Mouse (Mus musculus) lung, postnatal 0 days (tissue): ENCODE results near the gene Wdr73. TPM values are rescaled to one million over a fixed set of nuclear protein-coding genes. Genes with fewer than 3 reads are reported as not detected.

Experiments used
- ATAC-seq: fragments of 200-750 bp; cut with Nextera tagmentation; 2 replicates; pipeline ENCODE4 v1.8.0; 2017; ENCODE audit warnings: moderate library complexity
- DNase-seq: peaks from one replicate; pipeline ENCODE4 v3.0.0-alpha.2; 2016; ENCODE audit warnings: low spot score
- H3K27ac ChIP-seq: fragments of 300-500 bp; sonication (generic); 2 replicates; pipeline ENCODE4 v1.5.1; 2014; ENCODE audit warnings: antibody characterized with exemption, mild to moderate bottlenecking, low read length, mixed read lengths
- H3K27me3 ChIP-seq: fragments of 300-500 bp; sonication (generic); replicated peaks from 2 replicates; pipeline ENCODE4 v1.6.1; 2014; ENCODE audit warnings: low read length, mixed read lengths; ENCODE audit not compliant: insufficient read depth
- H3K36me3 ChIP-seq: fragments of 300-500 bp; sonication (generic); 2 replicates; pipeline ENCODE4 v1.6.1; 2014; ENCODE audit warnings: low read length, mixed read lengths; ENCODE audit not compliant: insufficient read depth
- H3K4me1 ChIP-seq: fragments of 300-500 bp; sonication (generic); 2 replicates; pipeline ENCODE4 v1.6.1; 2014; ENCODE audit warnings: antibody characterized with exemption, low read depth, low read length, mixed read lengths; ENCODE audit not compliant: insufficient read depth
- H3K4me2 ChIP-seq: fragments of 300-500 bp; sonication (generic); replicated peaks from 2 replicates; pipeline ENCODE4 v1.6.1; 2014; ENCODE audit warnings: low read depth, mild to moderate bottlenecking, low read length, moderate library complexity, mixed read lengths
- H3K4me3 ChIP-seq: fragments of 300-500 bp; sonication (generic); 2 replicates; pipeline ENCODE4 v1.5.1; 2014; ENCODE audit warnings: low read depth, low read length
- H3K9ac ChIP-seq: fragments of 300-500 bp; sonication (generic); replicated peaks from 2 replicates; pipeline ENCODE4 v1.6.1; 2014; ENCODE audit warnings: low read depth, mild to moderate bottlenecking
- H3K9me3 ChIP-seq: fragments of 300-500 bp; sonication (generic); 2 replicates; pipeline ENCODE4 v1.6.1; 2016; ENCODE audit warnings: low read length, mixed read lengths
- CTCF ChIP-seq: IDR thresholded peaks from 2 replicates; pipeline ENCODE4 v1.5.1; 2016; ENCODE audit warnings: antibody characterized with exemption, mild to moderate bottlenecking
- EP300 ChIP-seq: IDR thresholded peaks from 2 replicates; pipeline ENCODE4 v1.6.1; 2016; ENCODE audit warnings: antibody characterized with exemption, mild to moderate bottlenecking, control low read depth
- WGBS: fragments of 180-500 bp; shearing (Covaris S2); extraction: QIAGEN DNeasy Blood & Tissue Kit; methylation state at CpG from one replicate; pipeline ENCODE4 v1.1.7; 2014; 5-methylcytosine and 5-hydroxymethylcytosine counted together
- polyA plus RNA-seq: library from polyadenylated mRNA; unstranded; fragments of >200 nt; fragmentation: Nextera tagmentation; extraction: Ambion mirVana; gene quantifications from 2 replicates; pipeline ENCODE4 v1.2.1, GENCODE M21; 2015

Gene Wdr73
- polyA plus RNA-seq, 1 experiment from 2014 or later = 17.5 TPM

- DNase-seq (no peak), ATAC-seq (no peak)
- Histone ChIP-seq H3K27me3 (no peaks in the 10 kb centered on the region), H3K9ac (no peak overlapping the region), H3K4me1 (peaks cover 19% of the 10 kb centered on the region), H3K4me3 (no peak overlapping the region), H3K4me2 (no peak overlapping the region), H3K9me3 (no peaks in the 10 kb centered on the region), H3K36me3 (no peaks in the 10 kb centered on the region), H3K27ac (no peak overlapping the region)
- WGBS = 91% methylated on average over 2 of the region's 2 CpGs
- no peak for TF ChIP-seq CTCF
- TF ChIP-seq EP300 = no peak
These were observed 38.6 kb downstream of the Wdr73 start for GRCm38 (mm10) chr7:80862475-80862874.

- ATAC-seq = peak; percentile 98
- H3K4me1 ChIP-seq = peaks cover 11% of the 10 kb centered on the region
- H3K36me3 ChIP-seq = no peaks in the 10 kb centered on the region
- TF ChIP-seq CTCF = no peak
- TF ChIP-seq EP300 = no peak
- H3K4me2 ChIP-seq = peak within 1 kb of the TSS; percentile 60
- peak within 1 kb of the TSS; percentile 83 for H3K27ac ChIP-seq
- H3K9ac ChIP-seq = peak within 1 kb of the TSS; percentile 66
- H3K4me3 ChIP-seq = peak within 1 kb of the TSS; percentile 84
- no peaks in the 10 kb centered on the region for H3K27me3 ChIP-seq
- DNase-seq = peak; percentile 98
- no peaks in the 10 kb centered on the region for H3K9me3 ChIP-seq
- WGBS = under 1% methylated on average over 39 of the region's 40 CpGs
These were observed 40.3 kb downstream of the Wdr73 start, which contains the start of gene Zscan2 for GRCm38 (mm10) chr7:80860729-80861274. TSS of gene Zscan2 (plus strand) at chr7:80860920.

DNA sequence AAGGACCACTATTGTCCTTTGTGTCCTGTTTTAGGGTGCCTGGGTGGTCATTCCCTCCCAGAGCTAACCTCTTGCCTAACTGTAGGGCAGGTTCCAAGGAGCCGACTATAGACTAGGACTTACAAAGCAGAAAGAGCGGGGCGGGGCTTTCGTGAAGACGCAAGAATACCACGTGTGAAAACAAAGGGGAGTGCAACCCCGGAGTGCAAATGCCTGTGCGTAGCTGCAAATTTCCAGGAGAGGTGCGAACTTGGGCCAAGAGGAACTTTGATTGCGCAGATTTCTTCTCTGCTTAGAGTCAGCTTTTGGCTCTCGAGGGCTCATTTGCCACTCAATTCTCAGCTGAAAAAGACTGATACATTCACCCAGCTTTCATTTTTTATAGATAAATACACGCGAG, 40.8 kb downstream of the Wdr73 start:
- peak; percentile 89 for DNase-seq
- no peak overlapping the region for H3K9ac ChIP-seq
- WGBS = 0% methylated on average over 13 of the region's 13 CpGs
- TF ChIP-seq CTCF (no peak), EP300 (no peak)
- peak; percentile 73 for ATAC-seq
- H3K27me3 ChIP-seq = no peaks in the 10 kb centered on the region
- H3K4me2 ChIP-seq = peak overlapping the region; percentile 60
- peaks cover 10% of the 10 kb centered on the region for H3K4me1 ChIP-seq
- H3K9me3 ChIP-seq = no peaks in the 10 kb centered on the region
- H3K4me3 ChIP-seq = peak overlapping the region; percentile 84
- H3K27ac ChIP-seq = 0 out of 2 replicates have a peak overlapping the region, but pooled peaks have one; percentile 33
- H3K36me3 ChIP-seq = no peaks in the 10 kb centered on the region

GRCm38 (mm10) chr7:80857181-80857580, 43.9 kb downstream of the Wdr73 start:
- no peak for ATAC-seq

GRCm38 (mm10) chr7:80855316-80855715, 45.8 kb downstream of the Wdr73 start:
- no peaks in the 10 kb centered on the region for H3K4me1 ChIP-seq
- no peak overlapping the region for H3K4me3 ChIP-seq
- H3K27me3 ChIP-seq = no peaks in the 10 kb centered on the region
- DNase-seq (no peak), ATAC-seq (no peak)
- no peaks in the 10 kb centered on the region for H3K36me3 ChIP-seq
- TF ChIP-seq EP300 = no peak
- TF ChIP-seq CTCF = no peak
- no peak overlapping the region for H3K27ac ChIP-seq
- H3K9me3 ChIP-seq = no peaks in the 10 kb centered on the region
- H3K9ac ChIP-seq = no peak overlapping the region
- no peak overlapping the region for H3K4me2 ChIP-seq

More at GRCm38 (mm10) chr7:80857181-80857580, 43.9 kb downstream of the Wdr73 start:
- no peak overlapping the region for H3K27ac ChIP-seq
- peak; percentile 87 for DNase-seq
- H3K27me3 ChIP-seq = no peaks in the 10 kb centered on the region
- no peaks in the 10 kb centered on the region for H3K4me1 ChIP-seq
- H3K36me3 ChIP-seq = no peaks in the 10 kb centered on the region
- H3K4me3 ChIP-seq = no peak overlapping the region
- H3K4me2 ChIP-seq = no peak overlapping the region
- H3K9me3 ChIP-seq = no peaks in the 10 kb centered on the region
- TF ChIP-seq EP300 (no peak), CTCF (peak; percentile 93)
- 25% methylated on average over 6 of the region's 6 CpGs for WGBS
- H3K9ac ChIP-seq = no peak overlapping the region

GRCm38 (mm10) chr7:80853218-80853617, 47.9 kb downstream of the Wdr73 start:
- no peak overlapping the region for H3K4me2 ChIP-seq
- no peaks in the 10 kb centered on the region for H3K4me1 ChIP-seq
- H3K27me3 ChIP-seq = no peaks in the 10 kb centered on the region
- H3K27ac ChIP-seq = no peak overlapping the region
- ATAC-seq (no peak), DNase-seq (no peak)
- no peak overlapping the region for H3K4me3 ChIP-seq
- no peaks in the 10 kb centered on the region for H3K36me3 ChIP-seq
- no peak overlapping the region for H3K9ac ChIP-seq
- WGBS = 78% methylated on average over 3 of the region's 3 CpGs
- no peaks in the 10 kb centered on the region for H3K9me3 ChIP-seq
- TF ChIP-seq EP300 (no peak), CTCF (peak; percentile 29)

DNA sequence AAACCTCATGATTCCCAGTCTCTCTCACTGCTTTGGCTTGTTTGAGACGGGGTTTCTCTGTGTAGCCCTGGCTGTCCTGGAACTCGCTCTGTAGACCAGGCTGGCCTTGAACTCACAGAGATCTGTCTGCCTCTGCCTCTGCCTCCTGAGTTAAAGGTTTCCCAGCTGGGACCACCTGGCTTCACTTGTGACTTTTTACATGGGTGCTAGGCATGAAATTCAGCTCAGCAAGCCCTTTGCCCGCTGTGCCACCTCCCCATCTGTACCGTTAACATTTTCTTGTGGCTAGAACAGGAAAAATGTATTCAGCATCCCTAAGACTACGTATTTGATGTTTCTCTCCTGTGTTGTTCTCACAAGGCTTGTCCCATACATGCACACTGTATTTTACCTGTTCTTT, 50.5 kb downstream of the Wdr73 start:
- no peak overlapping the region for H3K4me2 ChIP-seq
- H3K27ac ChIP-seq = no peak overlapping the region
- no peaks in the 10 kb centered on the region for H3K27me3 ChIP-seq
- no peaks in the 10 kb centered on the region for H3K9me3 ChIP-seq
- no peak overlapping the region for H3K9ac ChIP-seq
- H3K4me1 ChIP-seq = no peaks in the 10 kb centered on the region
- TF ChIP-seq EP300 (no peak), CTCF (no peak)
- WGBS = 85% methylated on average over 5 of the region's 5 CpGs
- H3K36me3 ChIP-seq = no peaks in the 10 kb centered on the region
- H3K4me3 ChIP-seq = no peak overlapping the region
- DNase-seq (no peak), ATAC-seq (no peak)
